Comparison of ENCODE assay signal across 9 mouse cellular contexts in the genomic region with DNA sequence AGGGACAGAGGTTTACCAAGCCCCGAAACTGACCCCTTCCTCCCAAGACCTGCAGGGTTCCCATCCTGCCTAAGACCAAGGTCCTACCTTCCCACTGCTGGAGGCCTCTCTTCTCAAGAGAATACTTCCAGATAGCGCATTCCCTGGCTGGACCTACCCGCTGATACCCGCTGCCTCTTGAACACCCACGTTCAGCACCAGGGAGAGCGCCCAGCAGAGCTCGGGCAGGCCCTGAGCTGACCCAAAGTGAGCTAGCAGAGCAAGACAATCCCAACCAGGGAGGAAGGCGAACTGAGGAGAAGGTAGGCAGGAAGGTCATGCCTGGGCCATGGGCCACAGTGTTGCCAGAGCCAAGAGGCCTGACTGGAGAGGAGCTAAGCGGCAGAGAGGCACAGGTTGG. TPM values are rescaled to one million over a fixed set of nuclear protein-coding genes. Genes with fewer than 3 reads are reported as not detected.
A peak's percentile ranks its signal among the peaks of the same experiment; 100 is the strongest.
DNase-seq lines count a peak whose midpoint lies in the region; ATAC-seq and TF ChIP-seq lines count a peak whose summit lies in the region.
"Had no signal": no experiment of that assay in that cellular context is flagged by ENCODE, and none has a peak within 500 bp of the region (broad histone marks: within the 10 kb centered on the region; RNA-seq: fewer than 3 reads in every experiment).

No protein-coding gene starts in this region.

- TF ChIP-seq EP300 in stomach, postnatal 0 days (optimal IDR thresholded peaks at IDR 0.05), result no peak

- H3K9ac ChIP-seq in forebrain, embryonic 16.5 days (replicated peaks; ENCODE audit: low read depth, low read length), result no peak overlapping the region
- no peak overlapping the region for H3K9ac ChIP-seq in liver, embryonic 11.5 days (ENCODE audit: low read depth, low read length)
- H3K9ac ChIP-seq in stomach, postnatal 0 days (ENCODE audit: low read length), result no peak overlapping the region

- peaks cover 75% of the 10 kb centered on the region for H3K27me3 ChIP-seq in forebrain, embryonic 10.5 days (ENCODE audit: poor library complexity, severe bottlenecking)
- peaks cover 30% of the 10 kb centered on the region for H3K27me3 ChIP-seq in forebrain, embryonic 16.5 days (replicated peaks; ENCODE audit: control insufficient read depth, insufficient read depth, low read length)
- H3K27me3 ChIP-seq in liver, embryonic 11.5 days (replicated peaks; ENCODE audit: control insufficient read depth, insufficient read depth, low read length), result peaks cover 66% of the 10 kb centered on the region
- peaks cover 23% of the 10 kb centered on the region; the same call in 1 of the 2 replicates for H3K27me3 ChIP-seq in stomach, postnatal 0 days (ENCODE audit: control insufficient read depth, insufficient read depth, low read length)

- H3K4me2 ChIP-seq in forebrain, embryonic 16.5 days (ENCODE audit: low read length), result no peak overlapping the region
- no peak overlapping the region for H3K4me2 ChIP-seq in liver, embryonic 11.5 days
- H3K4me2 ChIP-seq in stomach, postnatal 0 days (replicated peaks; ENCODE audit: low read depth), result no peak overlapping the region

- intact Hi-C loops in gastrocnemius, postnatal 36 days (cut with DNase I), result no loop called here

- H3K4me3 ChIP-seq in forebrain, embryonic 10.5 days, result no peak overlapping the region
- no peak overlapping the region for H3K4me3 ChIP-seq in forebrain, embryonic 16.5 days (replicated peaks; ENCODE audit: low read length)
- no peak overlapping the region for H3K4me3 ChIP-seq in liver, embryonic 11.5 days (ENCODE audit: low read depth, low read length)
- no peak overlapping the region for H3K4me3 ChIP-seq in stomach, postnatal 0 days (ENCODE audit: low read depth, low read length)

- no peak for ATAC-seq in forebrain, embryonic 16.5 days
- no peak; the same call in 1 of the 2 replicates for ATAC-seq in liver, embryonic 11.5 days (replicated peaks; ENCODE audit: low FRiP score)
- peak; percentile 46 for ATAC-seq in stomach, postnatal 0 days (ENCODE audit: low FRiP score, low TSS enrichment)

- no peaks in the 10 kb centered on the region for H3K36me3 ChIP-seq in forebrain, embryonic 10.5 days (replicated peaks)
- H3K36me3 ChIP-seq in forebrain, embryonic 16.5 days (ENCODE audit: control insufficient read depth, insufficient read depth), result no peaks in the 10 kb centered on the region
- no peaks in the 10 kb centered on the region for H3K36me3 ChIP-seq in liver, embryonic 11.5 days (ENCODE audit: control insufficient read depth, insufficient read depth, low read length)
- no peaks in the 10 kb centered on the region for H3K36me3 ChIP-seq in stomach, postnatal 0 days (ENCODE audit: control insufficient read depth, insufficient read depth, low read length)

- H3K9me3 ChIP-seq in forebrain, embryonic 10.5 days, result peaks cover 6% of the 10 kb centered on the region; the same call in 1 of the 2 replicates
- H3K9me3 ChIP-seq in forebrain, embryonic 16.5 days (ENCODE audit: control insufficient read depth, low read length), result peaks cover 4% of the 10 kb centered on the region; the same call in 1 of the 2 replicates
- H3K9me3 ChIP-seq in liver, embryonic 11.5 days (ENCODE audit: control insufficient read depth, low read length), result no peaks in the 10 kb centered on the region
- H3K9me3 ChIP-seq in stomach, postnatal 0 days (ENCODE audit: control insufficient read depth, low read length), result no peaks in the 10 kb centered on the region; the same call in 1 of the 2 replicates

- TF ChIP-seq CTCF in stomach, postnatal 0 days (IDR thresholded peaks at IDR 0.05; ENCODE audit: low read depth), result 0 out of 2 replicates have a peak, but pooled peaks have one; percentile 6

- no peak overlapping the region for H3K27ac ChIP-seq in forebrain, embryonic 10.5 days
- no peak overlapping the region for H3K27ac ChIP-seq in forebrain, embryonic 16.5 days (ENCODE audit: low read length)
- H3K27ac ChIP-seq in liver, embryonic 11.5 days (ENCODE audit: low read depth, low read length), result no peak overlapping the region
- no peak overlapping the region for H3K27ac ChIP-seq in stomach, postnatal 0 days (replicated peaks)

- WGBS in forebrain, embryonic 10.5 days, result 6% methylated on average over 9 of the region's 9 CpGs
- WGBS in forebrain, embryonic 16.5 days, result 6% methylated on average over 9 of the region's 9 CpGs
- WGBS in liver, embryonic 11.5 days, result 5% methylated on average over 9 of the region's 9 CpGs
- 5% methylated on average over 9 of the region's 9 CpGs for WGBS in stomach, postnatal 0 days

- peak; percentile 72 for DNase-seq in forebrain, embryonic 10.5 days (ENCODE audit: extremely low spot score, low spot score)
- DNase-seq in adrenal gland, adult 18-20 months (ENCODE audit: low spot score in 2 of 2), result peak; percentile 55 to 66
- peak; percentile 35 to 44 for DNase-seq in gastrocnemius, postnatal 36 days
- DNase-seq in liver, embryonic 11.5 days (ENCODE audit: low spot score), result peak; percentile 77
- peak; percentile 89 for DNase-seq in stomach, postnatal 0 days (ENCODE audit: low spot score)
- no peak for DNase-seq in frontal cortex, postnatal 36 days (ENCODE audit: low spot score in 2 of 2)
- DNase-seq in cerebellum, adult 18-20 months, result no peak

- H3K4me1 ChIP-seq in forebrain, embryonic 10.5 days, result peaks cover 43% of the 10 kb centered on the region
- H3K4me1 ChIP-seq in forebrain, embryonic 16.5 days (replicated peaks; ENCODE audit: control insufficient read depth, insufficient read depth, low read length), result peaks cover 19% of the 10 kb centered on the region
- peaks cover 6% of the 10 kb centered on the region for H3K4me1 ChIP-seq in liver, embryonic 11.5 days (replicated peaks; ENCODE audit: control insufficient read depth, insufficient read depth, low read length)
- peaks cover 5% of the 10 kb centered on the region; the same call in 1 of the 2 replicates for H3K4me1 ChIP-seq in stomach, postnatal 0 days (replicated peaks; ENCODE audit: control insufficient read depth, insufficient read depth)

RNA-seq across cellular contexts. Expression of a gene that starts 3.7 kb away (rescaled TPM):
- 0.15 TPM in 1 of 2 replicates, not detected in the other for polyA plus RNA-seq in forebrain, embryonic 10.5 days (2016; fragmentation: Nextera tagmentation; extraction: Ambion mirVana)
- polyA plus RNA-seq in forebrain, embryonic 16.5 days (2015; fragmentation: Nextera tagmentation; extraction: Ambion mirVana), result 1.5 and 1.6 TPM in 2 replicates
- total RNA-seq in adrenal gland, adult 18-20 months (2021), result under 1 TPM in 1 of 2 experiments, not detected in 1; 0.45 TPM
- under 1 TPM; 0.33 to 0.74 TPM for total RNA-seq in gastrocnemius, postnatal 36 days (2021)
- 0.33 TPM in 1 of 2 replicates, not detected in the other for polyA plus RNA-seq in liver, embryonic 11.5 days (2014; fragmentation: Nextera tagmentation; extraction: Ambion mirVana)
- polyA plus RNA-seq in stomach, postnatal 0 days (2015; fragmentation: Nextera tagmentation; extraction: Ambion mirVana), result 0.12 and 0.13 TPM in 2 replicates
- polyA plus RNA-seq: small intestine, adult 2 months had no signal

RNA-seq across cellular contexts. Expression of a gene that starts 45.8 kb away (rescaled TPM):
- polyA plus RNA-seq in forebrain, embryonic 10.5 days (2016; fragmentation: Nextera tagmentation; extraction: Ambion mirVana), result 76.8 and 79.6 TPM in 2 replicates
- polyA plus RNA-seq in forebrain, embryonic 16.5 days (2015; fragmentation: Nextera tagmentation; extraction: Ambion mirVana), result 70.2 and 75.5 TPM in 2 replicates
- 10 to 100 TPM; 44.7 to 46.3 TPM for total RNA-seq in adrenal gland, adult 18-20 months (2021)
- total RNA-seq in gastrocnemius, postnatal 36 days (2021), result 10 to 100 TPM; 20.7 to 22.9 TPM
- 45.1 and 54.6 TPM in 2 replicates for polyA plus RNA-seq in liver, embryonic 11.5 days (2014; fragmentation: Nextera tagmentation; extraction: Ambion mirVana)
- polyA plus RNA-seq in stomach, postnatal 0 days (2015; fragmentation: Nextera tagmentation; extraction: Ambion mirVana), result 57.4 and 63.5 TPM in 2 replicates

RNA-seq across cellular contexts. Expression of a gene that starts 46.1 kb away (rescaled TPM):
- polyA plus RNA-seq in forebrain, embryonic 10.5 days (2016; fragmentation: Nextera tagmentation; extraction: Ambion mirVana), result 648 and 652 TPM in 2 replicates
- polyA plus RNA-seq in forebrain, embryonic 16.5 days (2015; fragmentation: Nextera tagmentation; extraction: Ambion mirVana), result 487 and 509 TPM in 2 replicates
- 1,000 to 10,000 TPM in 1 of 2 experiments, 100 to 1,000 TPM in 1; 866 to 1,117 TPM for total RNA-seq in adrenal gland, adult 18-20 months (2021)
- 1,000 to 10,000 TPM in 1 of 2 experiments, 100 to 1,000 TPM in 1; 914 to 1,010 TPM for total RNA-seq in gastrocnemius, postnatal 36 days (2021)
- polyA plus RNA-seq in liver, embryonic 11.5 days (2014; fragmentation: Nextera tagmentation; extraction: Ambion mirVana), result 823 and 891 TPM in 2 replicates
- 1,477 and 1,517 TPM in 2 replicates for polyA plus RNA-seq in stomach, postnatal 0 days (2015; fragmentation: Nextera tagmentation; extraction: Ambion mirVana)

Comparison
In these comparisons a context has a peak if more than half of its experiments do, and no peak if none do; other contexts are left out.
1. DNase-seq: peak in forebrain, embryonic 10.5 days (single experiment), adrenal gland, adult 18-20 months (2 of 2), gastrocnemius, postnatal 36 days (2 of 2), liver, embryonic 11.5 days (single experiment) and stomach, postnatal 0 days (single experiment); none in frontal cortex, postnatal 36 days (0 of 2) and cerebellum, adult 18-20 months (0 of 2).